In the genomic region with DNA sequence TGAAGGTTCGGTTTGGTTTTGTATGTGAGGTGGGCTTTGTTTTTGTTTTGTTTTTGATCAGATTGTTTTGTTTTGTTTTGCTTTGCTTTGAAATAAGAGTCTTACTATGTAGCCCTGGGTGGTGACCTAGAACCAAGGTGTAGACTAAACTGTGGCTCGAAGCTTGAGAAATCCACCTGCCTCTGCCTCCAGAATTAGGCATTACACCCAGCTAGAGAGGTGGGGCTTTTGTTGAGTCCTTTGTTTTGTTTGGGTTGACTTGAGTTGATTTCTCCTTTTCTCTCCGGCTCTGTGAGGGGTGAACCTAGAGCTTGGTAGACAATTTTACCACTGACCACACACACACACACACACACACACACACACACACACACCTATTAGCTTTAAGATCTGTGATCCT, we compare ENCODE assay signal across 11 mouse cellular contexts. TPM values are rescaled to one million over a fixed set of nuclear protein-coding genes. Genes with fewer than 3 reads are reported as not detected.
DNase-seq lines count a peak whose midpoint lies in the region; ATAC-seq and TF ChIP-seq lines count a peak whose summit lies in the region.
"Had no signal": no experiment of that assay in that cellular context is flagged by ENCODE, and none has a peak within 500 bp of the region (broad histone marks: within the 10 kb centered on the region; RNA-seq: fewer than 3 reads in every experiment).

No protein-coding gene starts in this region.

- TF ChIP-seq EP300 in heart, adult 2 months (IDR thresholded peaks at IDR 0.05; ENCODE audit: insufficient read depth, low read depth, low read length): no peak

- TF ChIP-seq POLR2A in heart, adult 2 months (IDR thresholded peaks at IDR 0.05; ENCODE audit: insufficient read depth, low read depth, low read length): no peak

- no peaks in the 10 kb centered on the region for H3K9me3 ChIP-seq in heart, embryonic 10.5 days
- no peaks in the 10 kb centered on the region for H3K9me3 ChIP-seq in forebrain, embryonic 15.5 days
- H3K9me3 ChIP-seq in liver, embryonic 16.5 days (replicated peaks; ENCODE audit: control insufficient read depth, low read length): no peaks in the 10 kb centered on the region

- intact Hi-C loops in heart, adult 2 months (cut with DNase I): no loop called here

- 56% methylated on average over 3 of the region's 3 CpGs for WGBS in heart, embryonic 10.5 days
- 62% methylated on average over 3 of the region's 3 CpGs for WGBS in heart, adult 2 months
- 66% methylated on average over 3 of the region's 3 CpGs for WGBS in forebrain, embryonic 15.5 days
- WGBS in liver, embryonic 16.5 days (ENCODE audit: insufficient replicate concordance): 54% methylated on average over 3 of the region's 3 CpGs

- no peak for DNase-seq in heart, embryonic 10.5 days (ENCODE audit: low spot score)
- DNase-seq in heart, adult 2 months: no peak
- no peak for DNase-seq in right cerebral cortex, postnatal 25 days
- DNase-seq in retina, postnatal 1 day: no peak
- DNase-seq: adrenal gland, postnatal 25 days; kidney, postnatal 4 days had no signal

- H3K27ac ChIP-seq in heart, embryonic 10.5 days: no peak overlapping the region
- H3K27ac ChIP-seq in heart, adult 2 months: no peak overlapping the region
- no peak overlapping the region for H3K27ac ChIP-seq in forebrain, embryonic 15.5 days (replicated peaks)
- no peak overlapping the region for H3K27ac ChIP-seq in liver, embryonic 16.5 days (ENCODE audit: low read length)

- no peak for ATAC-seq in forebrain, embryonic 15.5 days (replicated peaks)
- no peak for ATAC-seq in liver, embryonic 16.5 days (ENCODE audit: low read depth)
- no peak for ATAC-seq in inflammation-experienced regulatory T-cells, adult 6 months

- H3K27me3 ChIP-seq in heart, embryonic 10.5 days (ENCODE audit: insufficient read depth, poor library complexity, severe bottlenecking): no peaks in the 10 kb centered on the region
- H3K27me3 ChIP-seq in heart, adult 2 months (ENCODE audit: control insufficient read depth, insufficient read depth, low read length): no peaks in the 10 kb centered on the region
- H3K27me3 ChIP-seq in C2C12 (ENCODE audit: control insufficient read depth, insufficient read depth, insufficient read length): no peaks in the 10 kb centered on the region
- no peaks in the 10 kb centered on the region for H3K27me3 ChIP-seq in forebrain, embryonic 15.5 days
- no peaks in the 10 kb centered on the region for H3K27me3 ChIP-seq in liver, embryonic 16.5 days (ENCODE audit: control insufficient read depth, insufficient read depth, low read depth, low read length)

- TF ChIP-seq CTCF in heart, adult 2 months (IDR thresholded peaks at IDR 0.05): no peak
- no peak for TF ChIP-seq CTCF in C2C12 (IDR thresholded peaks at IDR 0.05; ENCODE audit: control insufficient read depth, insufficient read depth, insufficient read length)

- H3K4me2 ChIP-seq in forebrain, embryonic 15.5 days (replicated peaks): peak overlapping the region; percentile 72
- H3K4me2 ChIP-seq in liver, embryonic 16.5 days (ENCODE audit: low read depth, low read length): peak overlapping the region; percentile 83; the same call in 1 of the 2 replicates

- H3K36me3 ChIP-seq in heart, embryonic 10.5 days: no peaks in the 10 kb centered on the region
- peaks cover 2% of the 10 kb centered on the region; the same call in 1 of the 2 replicates for H3K36me3 ChIP-seq in heart, adult 2 months (ENCODE audit: control insufficient read depth, insufficient read depth, low read length)
- H3K36me3 ChIP-seq in C2C12 (ENCODE audit: control insufficient read depth, insufficient read depth): no peaks in the 10 kb centered on the region
- no peaks in the 10 kb centered on the region for H3K36me3 ChIP-seq in forebrain, embryonic 15.5 days
- no peaks in the 10 kb centered on the region for H3K36me3 ChIP-seq in liver, embryonic 16.5 days (ENCODE audit: control insufficient read depth, insufficient read depth)

- peaks cover 4% of the 10 kb centered on the region; the same call in 1 of the 2 replicates for H3K4me1 ChIP-seq in heart, embryonic 10.5 days
- no peaks in the 10 kb centered on the region; the same call in 1 of the 2 replicates for H3K4me1 ChIP-seq in heart, adult 2 months (ENCODE audit: control insufficient read depth, insufficient read depth, low read length)
- peaks cover 28% of the 10 kb centered on the region for H3K4me1 ChIP-seq in forebrain, embryonic 15.5 days
- H3K4me1 ChIP-seq in liver, embryonic 16.5 days (ENCODE audit: control insufficient read depth, low read depth, low read length): peaks cover 7% of the 10 kb centered on the region

- peaks cover 2% of the 10 kb centered on the region for H3K79me2 ChIP-seq in heart, adult 2 months (replicated peaks; ENCODE audit: control insufficient read depth, insufficient read depth, low read length)
- peaks cover 64% of the 10 kb centered on the region for H3K79me2 ChIP-seq in C2C12 (ENCODE audit: control insufficient read depth, insufficient read depth)

- no peak overlapping the region for H3ac ChIP-seq in C2C12 (ENCODE audit: control insufficient read depth, insufficient read length, low read depth)

- H3K9ac ChIP-seq in heart, adult 2 months (ENCODE audit: low read depth, low read length): no peak overlapping the region
- no peak overlapping the region for H3K9ac ChIP-seq in forebrain, embryonic 15.5 days (replicated peaks)
- H3K9ac ChIP-seq in liver, embryonic 16.5 days (ENCODE audit: low read depth, low read length): no peak overlapping the region; the same call in 1 of the 2 replicates

- peaks cover 35% of the 10 kb centered on the region for H3K79me3 ChIP-seq in C2C12 (ENCODE audit: low read depth)

- peak overlapping the region; percentile 8; the same call in 1 of the 2 replicates for H3K4me3 ChIP-seq in heart, embryonic 10.5 days
- H3K4me3 ChIP-seq in heart, adult 2 months: no peak overlapping the region
- peak overlapping the region; percentile 89 for H3K4me3 ChIP-seq in C2C12 (ENCODE audit: insufficient read depth, poor library complexity, severe bottlenecking)
- peak overlapping the region; percentile 73 for H3K4me3 ChIP-seq in forebrain, embryonic 15.5 days
- H3K4me3 ChIP-seq in liver, embryonic 16.5 days (ENCODE audit: low read depth, low read length): no peak overlapping the region

TF ChIP-seq in C2C12, 6 proteins besides CTCF, POLR2A, EP300 and RAD21:
- TF ChIP-seq FOSL1 (IDR thresholded peaks at IDR 0.05; ENCODE audit: insufficient read depth, low read length, poor library complexity, severe bottlenecking): no peak
- TF ChIP-seq USF1 (IDR thresholded peaks at IDR 0.05; ENCODE audit: low read depth): no peak
- no peak for TF ChIP-seq MYOG (IDR thresholded peaks at IDR 0.05; ENCODE audit: control insufficient read depth, extremely low read depth, insufficient read length)

RNA-seq across cellular contexts. Expression of a gene that starts 0.7 kb away (rescaled TPM):
- polyA plus RNA-seq in heart, embryonic 10.5 days (2016; fragmentation: Nextera tagmentation; extraction: Ambion mirVana): 68.5 and 78.0 TPM in 2 replicates
- 100 to 1,000 TPM; 177 to 205 TPM for total RNA-seq in heart, adult 2 months (2021)
- 26.9 and 59.0 TPM in 2 replicates for polyA plus RNA-seq in heart, adult 2 months (2012; rRNA removed)
- polyA plus RNA-seq in C2C12 (2012; fragmentation: generic; extraction: Trizol): 41.7 TPM
- 53.8 and 55.5 TPM in 2 replicates for polyA plus RNA-seq in forebrain, embryonic 15.5 days (2015; fragmentation: Nextera tagmentation; extraction: Ambion mirVana)
- polyA plus RNA-seq in liver, embryonic 16.5 days (2015; fragmentation: Nextera tagmentation; extraction: Ambion mirVana): 31.6 and 32.0 TPM in 2 replicates
- 100 to 1,000 TPM; 143 to 156 (median 151) TPM for polyA plus RNA-seq in inflammation-experienced regulatory T-cells, adult 6 months (2017; shearing (Covaris generic))

RNA-seq across cellular contexts. Expression of a gene that starts 1.4 kb away (rescaled TPM):
- 7.0 and 8.6 TPM in 2 replicates for polyA plus RNA-seq in heart, embryonic 10.5 days (2016; fragmentation: Nextera tagmentation; extraction: Ambion mirVana)
- 1 to 10 TPM; 1.5 to 2.7 TPM for total RNA-seq in heart, adult 2 months (2021)
- 2.5 and 2.9 TPM in 2 replicates for polyA plus RNA-seq in heart, adult 2 months (2012; rRNA removed)
- 6.8 TPM for polyA plus RNA-seq in C2C12 (2012; fragmentation: generic; extraction: Trizol)
- polyA plus RNA-seq in forebrain, embryonic 15.5 days (2015; fragmentation: Nextera tagmentation; extraction: Ambion mirVana): 4.4 and 6.5 TPM in 2 replicates
- polyA plus RNA-seq in liver, embryonic 16.5 days (2015; fragmentation: Nextera tagmentation; extraction: Ambion mirVana): 4.4 and 6.6 TPM in 2 replicates
- polyA plus RNA-seq in inflammation-experienced regulatory T-cells, adult 6 months (2017; shearing (Covaris generic)): 1 to 10 TPM; 1.7 to 3.1 (median 2.0) TPM
- total RNA-seq: neutrophil, adult 5-6 weeks had no signal

Comparison
In these comparisons a context has a peak if more than half of its experiments do, and no peak if none do; other contexts are left out.
1. H3K4me3 ChIP-seq: peak in heart, embryonic 10.5 days (single experiment), C2C12 (single experiment) and forebrain, embryonic 15.5 days (single experiment); none in heart, adult 2 months (single experiment) and liver, embryonic 16.5 days (single experiment).